In the genomic region with DNA sequence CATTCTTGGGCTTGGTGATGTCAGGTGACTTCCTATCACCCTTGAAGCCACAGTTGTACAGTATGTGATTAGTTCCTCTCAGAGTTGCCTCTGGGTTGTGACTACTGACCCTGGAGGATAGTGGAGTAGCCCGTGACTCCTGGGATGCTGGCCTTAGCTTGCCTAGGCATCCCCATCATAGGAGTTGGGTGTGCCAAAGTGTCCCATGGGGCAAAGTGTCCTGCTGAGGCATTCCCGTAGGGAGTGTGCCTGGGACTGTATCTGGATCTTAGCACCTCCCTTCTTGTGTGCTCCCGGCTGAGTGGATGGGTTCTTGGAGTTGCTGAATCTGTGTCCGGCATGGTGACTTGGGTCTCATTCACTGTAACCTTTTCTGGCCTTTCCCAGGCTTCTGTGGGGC, we compare ENCODE assay signal across 11 mouse cellular contexts. TPM values are rescaled to one million over a fixed set of nuclear protein-coding genes. Genes with fewer than 3 reads are reported as not detected.
DNase-seq lines count a peak whose midpoint lies in the region; ATAC-seq and TF ChIP-seq lines count a peak whose summit lies in the region.
"Had no signal": no experiment of that assay in that cellular context is flagged by ENCODE, and none has a peak within 500 bp of the region (broad histone marks: within the 10 kb centered on the region; RNA-seq: fewer than 3 reads in every experiment).

No protein-coding gene starts in this region.

- peaks cover 94% of the 10 kb centered on the region for H3K36me3 ChIP-seq in heart, embryonic 14.5 days (ENCODE audit: control insufficient read depth, insufficient read depth, low read length)
- peaks cover 47% of the 10 kb centered on the region for H3K36me3 ChIP-seq in lung, embryonic 16.5 days (ENCODE audit: control insufficient read depth, insufficient read depth, low read length)
- peaks cover 97% of the 10 kb centered on the region for H3K36me3 ChIP-seq in neural tube, embryonic 15.5 days

- TF ChIP-seq POLR2A in cerebellum, adult 2 months (IDR thresholded peaks at IDR 0.05; ENCODE audit: borderline replicate concordance, insufficient read depth, low read length): no peak

- H3K27me3 ChIP-seq in cerebellum, adult 2 months (ENCODE audit: control insufficient read depth, insufficient read depth, low read length): no peaks in the 10 kb centered on the region
- no peaks in the 10 kb centered on the region for H3K27me3 ChIP-seq in heart, embryonic 14.5 days (ENCODE audit: control insufficient read depth, insufficient read depth, low read length)
- no peaks in the 10 kb centered on the region for H3K27me3 ChIP-seq in lung, embryonic 16.5 days (ENCODE audit: control insufficient read depth, insufficient read depth, low read depth, low read length)
- H3K27me3 ChIP-seq in neural tube, embryonic 15.5 days (replicated peaks): no peaks in the 10 kb centered on the region

- TF ChIP-seq CTCF in cerebellum, adult 2 months (IDR thresholded peaks at IDR 0.05; ENCODE audit: borderline replicate concordance, insufficient read depth, low read depth, low read length): no peak

- peaks cover 61% of the 10 kb centered on the region for H3K4me1 ChIP-seq in cerebellum, adult 2 months (ENCODE audit: control insufficient read depth, insufficient read depth, low read length)
- peaks cover 35 to 41% of the 10 kb centered on the region in 2 experiments for H3K4me1 ChIP-seq in heart, embryonic 14.5 days (ENCODE audit: control insufficient read depth in 2 of 2, insufficient read depth in 2 of 2, low read length in 2 of 2)
- H3K4me1 ChIP-seq in lung, embryonic 16.5 days (replicated peaks; ENCODE audit: control insufficient read depth, insufficient read depth, low read length): no peaks in the 10 kb centered on the region
- H3K4me1 ChIP-seq in neural tube, embryonic 15.5 days: 0 out of 2 replicates have a peak, but pooled peaks cover 6% of the 10 kb centered on the region

- no peaks in the 10 kb centered on the region for H3K9me3 ChIP-seq in heart, embryonic 14.5 days (ENCODE audit: control insufficient read depth, low read length)
- H3K9me3 ChIP-seq in lung, embryonic 16.5 days (ENCODE audit: control insufficient read depth, low read length): no peaks in the 10 kb centered on the region
- no peaks in the 10 kb centered on the region for H3K9me3 ChIP-seq in neural tube, embryonic 15.5 days (replicated peaks)
- H3K9me3 ChIP-seq: G1E had no signal

- H3K4me3 ChIP-seq in cerebellum, adult 2 months (replicated peaks; ENCODE audit: insufficient read depth, low read depth, low read length): no peak overlapping the region
- no peak overlapping the region for H3K4me3 ChIP-seq in heart, embryonic 14.5 days (ENCODE audit: control insufficient read depth in 1 of 2, insufficient read depth in 1 of 2, low read depth in 1 of 2, low read length in 2 of 2)
- no peak overlapping the region for H3K4me3 ChIP-seq in lung, embryonic 16.5 days (ENCODE audit: low read length)
- H3K4me3 ChIP-seq in neural tube, embryonic 15.5 days (replicated peaks): no peak overlapping the region

- 0 out of 2 replicates have a peak overlapping the region, but pooled peaks have one; percentile 23 for H3K4me2 ChIP-seq in heart, embryonic 14.5 days (ENCODE audit: low read length)
- H3K4me2 ChIP-seq in lung, embryonic 16.5 days (ENCODE audit: low read depth, low read length): no peak overlapping the region
- H3K4me2 ChIP-seq in neural tube, embryonic 15.5 days: no peak overlapping the region

- WGBS in cerebellum, adult 2 months: 27% methylated on average over 4 of the region's 4 CpGs
- WGBS in heart, embryonic 14.5 days: 38% methylated on average over 4 of the region's 4 CpGs
- 91% methylated on average over 4 of the region's 4 CpGs for WGBS in lung, embryonic 16.5 days
- 88% methylated on average over 4 of the region's 4 CpGs for WGBS in neural tube, embryonic 15.5 days

- H3K9ac ChIP-seq in heart, embryonic 14.5 days (ENCODE audit: low read length): peak overlapping the region; percentile 18
- no peak overlapping the region for H3K9ac ChIP-seq in lung, embryonic 16.5 days (ENCODE audit: low read length)
- no peak overlapping the region for H3K9ac ChIP-seq in neural tube, embryonic 15.5 days (replicated peaks)

- peak overlapping the region; percentile 86 for H3K27ac ChIP-seq in cerebellum, adult 2 months (ENCODE audit: insufficient read depth, low read length)
- H3K27ac ChIP-seq in heart, embryonic 14.5 days (replicated peaks in 1 of 2; ENCODE audit: control insufficient read depth in 1 of 2, insufficient read depth in 1 of 2, low read depth in 2 of 2, low read length in 2 of 2): peak overlapping the region; percentile 71 to 80
- H3K27ac ChIP-seq in lung, embryonic 16.5 days (ENCODE audit: low read length): no peak overlapping the region
- H3K27ac ChIP-seq in neural tube, embryonic 15.5 days (replicated peaks): no peak overlapping the region

- no peak for DNase-seq in cerebellum, adult 2 months
- DNase-seq in cerebellum, adult 18-20 months: no peak
- DNase-seq in heart, adult 8-10 months (ENCODE audit: low spot score): no peak
- no peak for DNase-seq in lung, postnatal 4 days
- no peak for DNase-seq in testis, postnatal 10 days (ENCODE audit: low spot score)

- ATAC-seq in heart, embryonic 14.5 days (ENCODE audit: insufficient number of reproducible peaks, insufficient read depth, low FRiP score, low read depth): no peak
- ATAC-seq in lung, embryonic 16.5 days (ENCODE audit: low read depth): peak; percentile 11; the same call in 1 of the 2 replicates
- ATAC-seq in neural tube, embryonic 15.5 days (ENCODE audit: low FRiP score): 0 out of 2 replicates have a peak, but pooled peaks have one; percentile 8

RNA-seq across cellular contexts. Expression of gene Dot1l, which starts 20.0 kb away (rescaled TPM):
- polyA plus RNA-seq in cerebellum, adult 2 months (2012; rRNA removed): 101 and 115 TPM in 2 replicates
- 26.5 and 28.2 TPM in 2 replicates for polyA plus RNA-seq in heart, embryonic 14.5 days (2014; fragmentation: Nextera tagmentation; extraction: Ambion mirVana)
- 10 to 100 TPM; 13.3 to 24.1 (median 19.8) TPM for total RNA-seq in heart, adult 8-10 months (2022)
- 15.4 and 17.5 TPM in 2 replicates for polyA plus RNA-seq in lung, embryonic 16.5 days (2015; fragmentation: Nextera tagmentation; extraction: Ambion mirVana)
- polyA plus RNA-seq in neural tube, embryonic 15.5 days (2015; fragmentation: Nextera tagmentation; extraction: Ambion mirVana): 19.3 and 20.3 TPM in 2 replicates

RNA-seq across cellular contexts. Expression of gene Sf3a2, which starts 23.0 kb away (rescaled TPM):
- polyA plus RNA-seq in cerebellum, adult 2 months (2012; rRNA removed): 52.0 and 66.4 TPM in 2 replicates
- polyA plus RNA-seq in heart, embryonic 14.5 days (2014; fragmentation: Nextera tagmentation; extraction: Ambion mirVana): 49.2 and 51.0 TPM in 2 replicates
- 10 to 100 TPM; 25.0 to 33.0 (median 31.5) TPM for total RNA-seq in heart, adult 8-10 months (2022)
- 60.9 and 75.7 TPM in 2 replicates for polyA plus RNA-seq in lung, embryonic 16.5 days (2015; fragmentation: Nextera tagmentation; extraction: Ambion mirVana)
- polyA plus RNA-seq in neural tube, embryonic 15.5 days (2015; fragmentation: Nextera tagmentation; extraction: Ambion mirVana): 53.3 and 59.8 TPM in 2 replicates

RNA-seq across cellular contexts. Expression of gene Plekhj1, which starts 23.4 kb away (rescaled TPM):
- polyA plus RNA-seq in cerebellum, adult 2 months (2012; rRNA removed): 106 and 122 TPM in 2 replicates
- polyA plus RNA-seq in heart, embryonic 14.5 days (2014; fragmentation: Nextera tagmentation; extraction: Ambion mirVana): 71.1 and 75.4 TPM in 2 replicates
- total RNA-seq in heart, adult 8-10 months (2022): 10 to 100 TPM; 29.8 to 37.4 (median 32.7) TPM
- 92.7 and 100 TPM in 2 replicates for polyA plus RNA-seq in lung, embryonic 16.5 days (2015; fragmentation: Nextera tagmentation; extraction: Ambion mirVana)
- 135 and 146 TPM in 2 replicates for polyA plus RNA-seq in neural tube, embryonic 15.5 days (2015; fragmentation: Nextera tagmentation; extraction: Ambion mirVana)

RNA-seq across cellular contexts. Expression of gene Amh, which starts 30.1 kb away (rescaled TPM):
- polyA plus RNA-seq in cerebellum, adult 2 months (2012; rRNA removed): 3.0 and 4.3 TPM in 2 replicates
- 0.12 TPM in 1 of 2 replicates, not detected in the other for polyA plus RNA-seq in heart, embryonic 14.5 days (2014; fragmentation: Nextera tagmentation; extraction: Ambion mirVana)
- under 1 TPM; 0.14 to 0.50 (median 0.20) TPM for total RNA-seq in heart, adult 8-10 months (2022)
- 0.13 TPM in 1 of 2 replicates, not detected in the other for polyA plus RNA-seq in lung, embryonic 16.5 days (2015; fragmentation: Nextera tagmentation; extraction: Ambion mirVana)
- polyA plus RNA-seq in neural tube, embryonic 15.5 days (2015; fragmentation: Nextera tagmentation; extraction: Ambion mirVana): not detected in 2 replicates
- polyA plus RNA-seq: activated CD4-positive, CD25-positive, alpha-beta regulatory T cell, adult 4 months; intestine, embryonic 14.5 days had no signal

RNA-seq across cellular contexts. Expression of gene Ap3d1, which starts 32.9 kb away (rescaled TPM):
- 175 and 189 TPM in 2 replicates for polyA plus RNA-seq in cerebellum, adult 2 months (2012; rRNA removed)
- 45.0 and 54.5 TPM in 2 replicates for polyA plus RNA-seq in heart, embryonic 14.5 days (2014; fragmentation: Nextera tagmentation; extraction: Ambion mirVana)
- total RNA-seq in heart, adult 8-10 months (2022): 10 to 100 TPM; 41.2 to 44.5 (median 43.4) TPM
- 59.6 and 59.9 TPM in 2 replicates for polyA plus RNA-seq in lung, embryonic 16.5 days (2015; fragmentation: Nextera tagmentation; extraction: Ambion mirVana)
- polyA plus RNA-seq in neural tube, embryonic 15.5 days (2015; fragmentation: Nextera tagmentation; extraction: Ambion mirVana): 108 and 115 TPM in 2 replicates

Comparison
In these comparisons a context has a peak if more than half of its experiments do, and no peak if none do; other contexts are left out.
1. H3K27ac ChIP-seq: peak in cerebellum, adult 2 months (single experiment) and heart, embryonic 14.5 days (2 of 2); none in lung, embryonic 16.5 days (single experiment) and neural tube, embryonic 15.5 days (single experiment).